Mouse (Mus musculus): ENCODE measurements around the gene Zfp740. TPM values are rescaled to one million over a fixed set of nuclear protein-coding genes. Genes with fewer than 3 reads are reported as not detected.

The Zfp740 gene
- total and polyA plus RNA-seq, 3 experiments = 32.1 to 46.1 (median 37.4) TPM

DNA sequence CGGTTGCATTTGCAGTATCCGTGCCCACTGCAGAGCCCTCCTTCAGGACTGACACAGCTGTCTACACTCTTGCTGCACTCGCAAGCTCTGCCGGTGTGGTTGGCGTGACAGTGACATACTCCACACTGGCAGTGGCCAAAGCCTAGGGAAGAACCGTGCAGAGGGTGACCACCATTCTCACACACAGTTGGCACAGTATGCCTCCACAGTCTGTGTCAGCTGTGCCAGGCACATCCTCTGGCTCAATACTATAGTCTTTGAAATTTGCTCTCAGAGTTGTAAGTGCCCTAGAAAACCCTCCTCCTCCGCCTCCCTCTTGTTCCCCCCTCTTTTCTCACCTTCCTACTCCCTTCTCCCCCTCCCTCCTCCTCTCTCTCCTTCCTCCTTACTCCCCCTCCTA, 14.3 kb downstream of the Zfp740 start:
- no peaks in the 10 kb centered on the region for H3K79me2 ChIP-seq (replicated peaks; ENCODE audit: control insufficient read depth, extremely low read depth, insufficient read depth, poor library complexity, severe bottlenecking)
- H3K4me2 ChIP-seq (ENCODE audit: insufficient read depth, low read depth, poor library complexity, severe bottlenecking) = no peak overlapping the region
- TF ChIP-seq SIN3A (IDR thresholded peaks at IDR 0.05; ENCODE audit: low read length) = no peak
- no peak for TF ChIP-seq IRF4 (IDR thresholded peaks at IDR 0.05; ENCODE audit: low read depth, low read length)
- TF ChIP-seq ELF1 (IDR thresholded peaks at IDR 0.05; ENCODE audit: low read depth, low read length) = no peak
- no peak for TF ChIP-seq RCOR1 (conservative IDR thresholded peaks at IDR 0.05; ENCODE audit: low read depth, low read length)
- no peak for TF ChIP-seq MXI1 (IDR thresholded peaks at IDR 0.05; ENCODE audit: low read depth, low read length)
- TF ChIP-seq MAFK (IDR thresholded peaks at IDR 0.05; ENCODE audit: insufficient replicate concordance, low read length) = no peak
- TF ChIP-seq GABPA (IDR thresholded peaks at IDR 0.05; ENCODE audit: insufficient replicate concordance, low read depth, low read length) = no peak
- no peak for TF ChIP-seq CHD2 (IDR thresholded peaks at IDR 0.05; ENCODE audit: low read length)
- no peak for TF ChIP-seq CHD1 (IDR thresholded peaks at IDR 0.05; ENCODE audit: low read depth, low read length)
- TF ChIP-seq ZMIZ1 (IDR thresholded peaks at IDR 0.05; ENCODE audit: low read depth, low read length) = no peak
- TF ChIP-seq EP300 (IDR thresholded peaks at IDR 0.05; ENCODE audit: low read length) = no peak
- TF ChIP-seq UBTF (IDR thresholded peaks at IDR 0.05; ENCODE audit: low read depth, low read length) = no peak
- no peak overlapping the region for H3K9ac ChIP-seq (ENCODE audit: insufficient read depth, low read depth)
- in situ Hi-C loops (cut with MboI; ENCODE audit: low pct_ligation_motif_present, low pct_unique_long_range_greater_than_20kb, low sequenced_read_pairs) = no loop called here
- peaks cover 3% of the 10 kb centered on the region for H3K27me3 ChIP-seq (replicated peaks)
- H3K4me3 ChIP-seq (replicated peaks in 1 of 3; ENCODE audit: low read depth in 2 of 3, low read length in 2 of 3, poor library complexity in 1 of 3) = no peak overlapping the region
- no peaks in the 10 kb centered on the region for H3K9me3 ChIP-seq (replicated peaks; ENCODE audit: low read length)
- H3K27ac ChIP-seq (ENCODE audit: insufficient read depth, low read depth) = no peak overlapping the region
- dilution Hi-C loops (cut with MboI; ENCODE audit: extremely low pct_ligation_motif_present, extremely low pct_unique_long_range_greater_than_20kb, low sequenced_read_pairs) = no loop called here
- no peak for DNase-seq (ENCODE audit: extremely low read depth)
- peaks cover 35 to 54% of the 10 kb centered on the region in 2 experiments for H3K36me3 ChIP-seq (replicated peaks in 1 of 2; ENCODE audit: control insufficient read depth in 1 of 2, insufficient read depth in 1 of 2, low read length in 1 of 2)
- peaks cover 5 to 23% of the 10 kb centered on the region in 2 experiments; a peak in 3 of 4 replicates for H3K4me1 ChIP-seq (ENCODE audit: control insufficient read depth in 1 of 2, insufficient read depth in 2 of 2)

DNA sequence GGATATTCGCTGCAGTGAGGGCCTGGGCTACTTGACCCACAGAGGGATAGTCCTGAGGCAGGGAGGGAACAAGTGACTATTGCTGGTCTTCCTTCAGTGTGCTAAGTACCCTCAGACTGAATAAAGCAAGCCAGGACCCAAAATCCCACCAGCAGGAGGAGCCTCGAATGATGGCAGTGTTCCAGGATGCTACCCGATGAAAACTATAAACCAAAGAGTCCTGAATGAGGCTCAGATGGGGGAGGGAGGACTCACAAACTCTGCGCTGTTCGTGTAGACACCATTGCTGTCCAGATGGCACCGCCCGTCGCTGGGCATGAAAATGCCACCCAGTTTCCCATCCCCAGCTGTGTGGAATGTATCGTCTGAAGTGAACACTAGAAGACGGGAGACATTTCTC, 19.3 kb downstream of the Zfp740 start:
- TF ChIP-seq KAT2A (IDR thresholded peaks at IDR 0.05; ENCODE audit: insufficient replicate concordance, low read length) (no peak), SMC3 (IDR thresholded peaks at IDR 0.05; ENCODE audit: low read depth, low read length) (0 out of 2 replicates have a peak, but pooled peaks have one; percentile 4)
- peaks cover 4% of the 10 kb centered on the region for H3K9me3 ChIP-seq (replicated peaks; ENCODE audit: low read length)
- no peak overlapping the region for H3K4me3 ChIP-seq (replicated peaks in 1 of 3; ENCODE audit: low read depth in 2 of 3, low read length in 2 of 3, poor library complexity in 1 of 3)
- no peaks in the 10 kb centered on the region for H3K79me2 ChIP-seq (replicated peaks; ENCODE audit: control insufficient read depth, extremely low read depth, insufficient read depth, poor library complexity, severe bottlenecking)
- H3K4me1 ChIP-seq (ENCODE audit: control insufficient read depth in 1 of 2, insufficient read depth in 2 of 2) = peaks cover 4 to 13% of the 10 kb centered on the region in 2 experiments
- no peak for DNase-seq (ENCODE audit: extremely low read depth)
- H3K27ac ChIP-seq (ENCODE audit: insufficient read depth, low read depth) = no peak overlapping the region
- peaks cover 14% of the 10 kb centered on the region for H3K27me3 ChIP-seq (replicated peaks)
- peaks cover 0 to 5% of the 10 kb centered on the region in 2 experiments for H3K36me3 ChIP-seq (replicated peaks in 1 of 2; ENCODE audit: control insufficient read depth in 1 of 2, insufficient read depth in 1 of 2, low read length in 1 of 2)
- dilution Hi-C loops (cut with MboI; ENCODE audit: extremely low pct_ligation_motif_present, extremely low pct_unique_long_range_greater_than_20kb, low sequenced_read_pairs) = no loop called here
- H3K4me2 ChIP-seq (ENCODE audit: insufficient read depth, low read depth, poor library complexity, severe bottlenecking) = no peak overlapping the region
- in situ Hi-C loops (cut with MboI; ENCODE audit: low pct_ligation_motif_present, low pct_unique_long_range_greater_than_20kb, low sequenced_read_pairs) = no loop called here
- no peak overlapping the region for H3K9ac ChIP-seq (ENCODE audit: insufficient read depth, low read depth)

All from CH12.LX (cell line).